Mouse (Mus musculus): ENCODE results near the gene H2-DMb2. TPM values are rescaled to one million over a fixed set of nuclear protein-coding genes. Genes with fewer than 3 reads are reported as not detected.
A peak's percentile ranks its signal among the peaks of the same experiment; 100 is the strongest.

H2-DMb2 gene
- polyA plus RNA-seq, 2 experiments, result 0.13 to 0.58 TPM

DNA sequence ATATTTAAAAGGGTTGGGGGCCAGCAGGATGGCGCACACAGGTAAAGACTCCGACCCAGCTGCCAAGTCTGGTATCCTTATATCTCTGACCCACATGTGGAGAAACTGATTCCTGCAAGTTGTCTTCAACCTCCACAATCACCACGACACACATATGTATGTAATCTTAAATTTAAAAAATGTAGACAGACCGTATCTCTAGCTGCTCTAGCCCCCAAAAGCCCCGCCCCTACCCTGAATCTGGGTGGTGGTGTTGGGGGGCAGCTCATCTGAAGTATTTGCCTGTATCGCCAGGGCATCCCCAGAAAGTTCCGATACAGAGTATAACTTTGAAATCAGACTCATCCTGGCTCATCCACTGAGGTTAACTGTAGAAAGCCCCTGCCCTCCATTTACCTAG, 36.6 kb upstream of the H2-DMb2 start:
- Histone ChIP-seq H3K4me3 (ENCODE audit: insufficient read depth in 1 of 2, low read depth in 2 of 2, low read length in 2 of 2) (no peak overlapping the region), H3K36me3 (replicated peaks; ENCODE audit: control insufficient read depth, insufficient read depth, low read depth) (peaks cover 14% of the 10 kb centered on the region), H3K9ac (replicated peaks) (no peak overlapping the region), H3K27me3 (ENCODE audit: control insufficient read depth, insufficient read depth, low read length) (no peaks in the 10 kb centered on the region), H3K27ac (no peak overlapping the region), H3K4me1 (replicated peaks; ENCODE audit: control insufficient read depth in 2 of 2, insufficient read depth in 2 of 2, low read length in 1 of 2) (no peaks in the 10 kb centered on the region), H3K9me3 (ENCODE audit: control insufficient read depth, low read length) (no peaks in the 10 kb centered on the region), H3K4me2 (ENCODE audit: low read depth) (no peak overlapping the region)
- no peak for DNase-seq (ENCODE audit: low read depth in 3 of 3, low spot score in 3 of 3)
- WGBS (ENCODE audit: insufficient replicate concordance), result 72% methylated on average over 7 of the region's 7 CpGs
- no peak for TF ChIP-seq CTCF (IDR thresholded peaks at IDR 0.05; ENCODE audit: low read depth)
- TF ChIP-seq EP300 (IDR thresholded peaks at IDR 0.05; ENCODE audit: low read depth), result no peak
- ATAC-seq (ENCODE audit: insufficient read depth), result no peak

DNA sequence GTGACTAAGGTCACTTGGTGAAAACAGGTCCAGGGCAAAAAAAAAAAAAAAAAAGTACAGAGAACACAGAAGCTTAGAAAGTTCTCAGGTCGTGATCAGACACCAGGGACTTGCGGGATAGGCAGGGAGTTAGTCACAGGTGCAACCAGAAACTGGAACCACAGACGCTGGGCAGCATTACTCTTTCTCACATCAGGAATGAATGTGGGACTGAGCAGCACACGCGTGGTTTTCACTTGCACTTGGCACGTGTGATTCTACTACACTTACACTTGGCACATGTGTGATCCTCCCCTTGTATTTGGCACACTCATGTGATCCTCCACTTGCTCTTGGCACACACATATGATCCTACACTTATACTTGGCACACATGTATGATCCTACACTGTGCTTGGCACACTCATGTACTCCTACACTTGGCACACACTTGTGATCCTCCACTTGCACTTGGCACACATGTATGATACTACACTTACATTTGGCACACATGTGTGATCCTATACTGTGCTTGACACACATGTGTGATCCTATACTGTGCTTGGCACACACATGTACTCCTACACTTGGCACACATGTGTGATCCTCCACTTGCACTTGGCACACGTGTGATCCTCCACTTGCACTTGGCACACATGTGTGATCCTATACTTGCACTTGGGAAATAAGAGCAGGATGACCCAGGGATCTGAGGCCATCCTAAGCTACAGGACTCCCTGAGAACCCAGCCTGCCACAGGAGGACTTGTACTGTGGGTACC, 35.8 kb upstream of the H2-DMb2 start:
- Histone ChIP-seq H3K36me3 (replicated peaks; ENCODE audit: control insufficient read depth, insufficient read depth, low read depth) (peaks cover 21% of the 10 kb centered on the region), H3K9me3 (ENCODE audit: control insufficient read depth, low read length) (no peaks in the 10 kb centered on the region), H3K9ac (replicated peaks) (no peak overlapping the region), H3K4me1 (replicated peaks; ENCODE audit: control insufficient read depth in 2 of 2, insufficient read depth in 2 of 2, low read length in 1 of 2) (no peaks in the 10 kb centered on the region), H3K27ac (no peak overlapping the region), H3K4me2 (ENCODE audit: low read depth) (no peak overlapping the region), H3K4me3 (ENCODE audit: insufficient read depth in 1 of 2, low read depth in 2 of 2, low read length in 2 of 2) (no peak overlapping the region), H3K27me3 (ENCODE audit: control insufficient read depth, insufficient read depth, low read length) (no peaks in the 10 kb centered on the region)
- DNase-seq (ENCODE audit: low read depth in 3 of 3, low spot score in 3 of 3) (no peak), ATAC-seq (ENCODE audit: insufficient read depth) (peak; percentile 24; the same call in 1 of the 2 replicates)
- WGBS (ENCODE audit: insufficient replicate concordance), result 71% methylated on average over 7 of the region's 7 CpGs
- TF ChIP-seq CTCF (IDR thresholded peaks at IDR 0.05; ENCODE audit: low read depth) (no peak), EP300 (IDR thresholded peaks at IDR 0.05; ENCODE audit: low read depth) (no peak)

DNA sequence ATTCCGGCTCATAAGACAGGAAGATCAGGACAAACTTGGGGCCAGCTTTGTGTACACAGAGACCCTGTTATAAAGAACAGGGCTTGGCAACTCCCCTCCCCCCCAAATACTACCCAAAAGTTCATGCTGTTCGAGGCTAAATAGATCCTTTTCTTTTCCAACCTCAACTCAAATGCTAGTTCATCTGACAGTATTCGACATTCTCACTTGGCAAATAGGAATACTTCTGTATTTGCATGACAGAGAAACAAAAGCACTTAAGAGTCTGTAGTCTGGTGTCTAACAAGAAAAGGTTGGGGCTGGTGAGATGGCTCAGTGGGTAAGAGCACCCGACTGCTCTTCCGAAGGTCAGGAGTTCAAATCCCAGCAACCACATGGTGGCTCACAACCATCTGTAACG, 34.6 kb upstream of the H2-DMb2 start:
- Histone ChIP-seq H3K9me3 (ENCODE audit: control insufficient read depth, low read length) (no peaks in the 10 kb centered on the region), H3K4me3 (ENCODE audit: insufficient read depth in 1 of 2, low read depth in 2 of 2, low read length in 2 of 2) (no peak overlapping the region)
- WGBS (ENCODE audit: insufficient replicate concordance), result 82% methylated on average over 5 of the region's 6 CpGs

DNA sequence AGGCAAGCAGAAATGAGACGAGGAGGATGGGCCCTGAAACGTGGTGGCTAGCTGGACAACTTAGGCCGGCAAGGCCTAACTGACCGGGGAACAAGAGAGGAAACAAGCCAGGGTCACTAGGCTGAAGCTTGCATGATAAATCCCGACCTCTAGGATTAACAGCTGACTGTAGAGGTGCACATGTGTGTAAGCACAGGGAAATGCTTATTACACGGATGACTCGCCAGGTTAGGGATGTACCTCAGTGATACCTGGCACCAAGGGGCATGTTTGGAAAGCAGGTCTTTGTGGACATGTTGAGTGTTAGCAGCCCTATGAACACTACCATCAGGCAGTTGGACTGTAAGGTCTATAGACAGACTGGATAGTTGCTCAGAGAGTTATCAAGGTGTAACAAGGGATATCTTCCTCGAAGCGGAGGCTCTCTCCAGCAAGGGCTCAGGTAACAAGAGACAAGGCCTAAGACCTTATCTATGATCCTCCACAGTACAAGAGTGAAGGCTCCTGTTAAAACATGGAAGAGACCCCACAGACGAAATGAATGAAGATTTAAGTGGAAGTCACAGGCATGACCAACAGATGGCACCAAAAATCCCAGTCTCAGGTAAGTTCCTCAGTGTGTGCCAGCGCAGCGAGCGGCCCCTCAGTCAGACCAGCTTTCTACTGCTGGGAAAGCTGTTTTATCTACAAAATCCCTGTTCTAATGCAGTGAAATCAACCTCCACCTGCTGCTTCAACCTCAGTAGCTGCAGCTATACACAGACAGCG, 33.9 kb upstream of the H2-DMb2 start:
- H3K4me2 ChIP-seq (ENCODE audit: low read depth), result no peak overlapping the region
- no peak for DNase-seq (ENCODE audit: low read depth in 3 of 3, low spot score in 3 of 3)
- H3K4me3 ChIP-seq (ENCODE audit: insufficient read depth in 1 of 2, low read depth in 2 of 2, low read length in 2 of 2), result no peak overlapping the region
- no peak overlapping the region for H3K27ac ChIP-seq
- H3K36me3 ChIP-seq (replicated peaks; ENCODE audit: control insufficient read depth, insufficient read depth, low read depth), result peaks cover 40% of the 10 kb centered on the region
- H3K9ac ChIP-seq (replicated peaks), result no peak overlapping the region
- no peaks in the 10 kb centered on the region for H3K4me1 ChIP-seq (replicated peaks; ENCODE audit: control insufficient read depth in 2 of 2, insufficient read depth in 2 of 2, low read length in 1 of 2)
- no peaks in the 10 kb centered on the region for H3K9me3 ChIP-seq (ENCODE audit: control insufficient read depth, low read length)
- WGBS (ENCODE audit: insufficient replicate concordance), result 73% methylated on average over 14 of the region's 14 CpGs
- H3K27me3 ChIP-seq (ENCODE audit: control insufficient read depth, insufficient read depth, low read length), result no peaks in the 10 kb centered on the region
- TF ChIP-seq CTCF (IDR thresholded peaks at IDR 0.05; ENCODE audit: low read depth), result peak; percentile 41; the same call in 1 of the 2 replicates
- TF ChIP-seq EP300 (IDR thresholded peaks at IDR 0.05; ENCODE audit: low read depth), result no peak
- no peak for ATAC-seq (ENCODE audit: insufficient read depth)

More for the DNA sequence above, 34.6 kb upstream of the H2-DMb2 start:
- no peak for DNase-seq (ENCODE audit: low read depth in 3 of 3, low spot score in 3 of 3)
- H3K4me2 ChIP-seq (ENCODE audit: low read depth), result no peak overlapping the region
- no peaks in the 10 kb centered on the region for H3K27me3 ChIP-seq (ENCODE audit: control insufficient read depth, insufficient read depth, low read length)
- no peaks in the 10 kb centered on the region for H3K4me1 ChIP-seq (replicated peaks; ENCODE audit: control insufficient read depth in 2 of 2, insufficient read depth in 2 of 2, low read length in 1 of 2)
- H3K27ac ChIP-seq, result no peak overlapping the region
- peaks cover 33% of the 10 kb centered on the region for H3K36me3 ChIP-seq (replicated peaks; ENCODE audit: control insufficient read depth, insufficient read depth, low read depth)
- no peak for ATAC-seq (ENCODE audit: insufficient read depth)
- no peak for TF ChIP-seq CTCF (IDR thresholded peaks at IDR 0.05; ENCODE audit: low read depth)
- no peak for TF ChIP-seq EP300 (IDR thresholded peaks at IDR 0.05; ENCODE audit: low read depth)
- H3K9ac ChIP-seq (replicated peaks), result no peak overlapping the region

DNA sequence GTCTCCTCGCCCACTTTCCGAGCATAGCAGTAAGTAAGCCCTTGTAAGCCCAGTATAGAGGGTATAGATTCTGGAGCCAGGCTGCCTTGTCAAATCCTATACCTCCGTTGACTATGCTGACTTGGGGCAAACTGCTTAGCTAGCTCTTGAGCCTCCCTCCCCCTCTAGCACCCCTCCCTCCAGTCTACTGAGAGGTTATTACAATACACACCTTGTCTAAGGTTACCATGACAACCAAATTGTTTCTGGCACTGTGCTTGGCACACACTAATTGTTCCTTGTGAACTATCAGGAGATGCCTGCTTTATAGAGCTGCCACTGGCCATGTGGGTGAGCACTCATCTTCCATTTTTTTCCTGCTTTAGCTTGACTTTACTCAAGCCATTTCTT, 33.3 kb upstream of the H2-DMb2 start:
- H3K27me3 ChIP-seq (ENCODE audit: control insufficient read depth, insufficient read depth, low read length), result no peaks in the 10 kb centered on the region
- no peak overlapping the region for H3K9ac ChIP-seq (replicated peaks)
- no peak for DNase-seq (ENCODE audit: low read depth in 3 of 3, low spot score in 3 of 3)
- H3K4me1 ChIP-seq (replicated peaks; ENCODE audit: control insufficient read depth in 2 of 2, insufficient read depth in 2 of 2, low read length in 1 of 2), result no peaks in the 10 kb centered on the region
- peaks cover 46% of the 10 kb centered on the region for H3K36me3 ChIP-seq (replicated peaks; ENCODE audit: control insufficient read depth, insufficient read depth, low read depth)
- H3K27ac ChIP-seq, result no peak overlapping the region
- WGBS (ENCODE audit: insufficient replicate concordance), result 61% methylated on average over 3 of the region's 3 CpGs
- no peak for TF ChIP-seq CTCF (IDR thresholded peaks at IDR 0.05; ENCODE audit: low read depth)
- no peak for TF ChIP-seq EP300 (IDR thresholded peaks at IDR 0.05; ENCODE audit: low read depth)
- no peak overlapping the region for H3K4me2 ChIP-seq (ENCODE audit: low read depth)
- no peak overlapping the region for H3K4me3 ChIP-seq (ENCODE audit: insufficient read depth in 1 of 2, low read depth in 2 of 2, low read length in 2 of 2)
- 0 out of 2 replicates have a peak, but pooled peaks have one; percentile 14 for ATAC-seq (ENCODE audit: insufficient read depth)
- H3K9me3 ChIP-seq (ENCODE audit: control insufficient read depth, low read length), result no peaks in the 10 kb centered on the region
